Mouse (Mus musculus): ENCODE results near the gene Mrpl38.
"Not testable (repeated sequence)": the region's sequence is repeated elsewhere in the genome, so short reads cannot be mapped to it uniquely, and the experiment has no call there.

Mrpl38 gene

DNA sequence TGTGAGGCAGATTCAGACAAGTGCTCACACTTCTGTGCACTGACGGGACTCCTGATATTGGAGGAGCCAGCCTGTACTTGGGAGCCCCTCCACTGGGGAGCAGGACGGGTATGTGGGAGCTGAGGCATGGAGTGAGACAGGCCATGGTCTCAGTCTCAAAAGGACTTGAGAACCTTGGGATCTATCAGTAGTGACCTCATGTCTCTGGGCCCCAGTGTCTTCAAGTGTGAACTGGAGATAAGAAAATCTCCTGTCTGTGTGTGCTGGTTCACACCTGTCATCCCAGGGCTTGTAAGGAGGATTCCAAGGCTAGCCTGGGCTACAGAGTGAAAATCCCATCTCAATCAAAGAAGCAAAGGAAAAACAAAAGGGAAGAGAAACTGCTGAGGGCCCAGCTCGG lies 4.8 kb upstream of the Mrpl38 start:
- no peak for DNase-seq (ENCODE audit: low spot score)

DNA sequence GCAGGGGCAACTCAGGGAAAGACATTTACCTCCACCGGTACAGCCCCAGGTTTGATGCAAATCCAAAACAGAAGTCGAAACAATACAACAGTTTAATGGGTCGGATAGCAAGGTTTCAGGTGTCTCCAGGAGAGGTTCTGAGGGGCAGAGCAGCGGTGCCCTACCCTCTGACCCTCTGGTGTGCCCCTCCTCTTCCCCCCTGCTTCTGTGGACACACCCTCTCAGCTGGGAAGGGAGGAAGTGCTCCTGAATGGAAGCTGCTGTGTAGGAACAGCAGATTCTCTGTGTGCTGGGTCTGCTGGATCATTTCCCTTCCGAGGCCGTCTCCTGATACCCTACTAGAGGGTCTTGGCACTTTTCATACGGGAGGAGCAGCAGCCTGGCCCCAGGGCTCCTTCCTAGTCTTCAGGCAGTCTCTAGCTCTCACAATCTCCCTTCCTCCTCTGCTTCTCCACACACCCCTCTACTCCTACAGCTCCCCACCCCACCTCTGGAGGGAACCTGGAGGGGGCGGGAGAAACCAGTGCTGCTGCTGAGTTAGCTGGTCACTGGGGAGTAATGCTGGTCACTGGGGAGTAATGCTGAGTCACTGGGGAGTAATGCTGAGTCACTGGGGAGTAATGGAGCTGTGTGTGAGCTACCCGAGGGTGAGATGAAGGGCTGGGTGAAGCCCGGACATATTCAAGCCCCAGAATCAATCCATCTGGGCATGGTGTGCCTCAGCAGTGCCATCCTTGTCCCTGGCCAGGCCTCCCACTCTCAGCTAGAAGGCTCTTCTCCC lies 3.7 kb upstream of the Mrpl38 start:
- no peak for DNase-seq (ENCODE audit: low spot score)

DNA sequence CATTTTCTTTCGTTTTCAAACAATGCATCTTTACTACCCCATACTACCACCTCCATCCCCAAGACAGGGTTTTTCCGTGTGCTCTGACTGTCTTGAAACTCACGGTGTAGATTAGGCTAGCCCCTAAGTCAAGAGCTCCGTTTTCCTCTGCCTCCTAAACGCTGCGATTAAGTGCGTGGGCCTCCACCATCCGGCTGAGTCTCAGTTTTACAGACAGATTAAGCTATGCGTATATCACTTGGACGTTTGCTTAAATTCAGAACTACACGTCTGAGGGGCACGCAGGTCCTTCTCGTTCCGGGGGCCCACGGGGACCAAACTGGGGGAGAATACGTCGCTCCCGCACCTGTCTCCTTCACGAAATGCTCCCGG lies 586 bp downstream of the Mrpl38 start:
- DNase-seq (ENCODE audit: low spot score): no peak

DNA sequence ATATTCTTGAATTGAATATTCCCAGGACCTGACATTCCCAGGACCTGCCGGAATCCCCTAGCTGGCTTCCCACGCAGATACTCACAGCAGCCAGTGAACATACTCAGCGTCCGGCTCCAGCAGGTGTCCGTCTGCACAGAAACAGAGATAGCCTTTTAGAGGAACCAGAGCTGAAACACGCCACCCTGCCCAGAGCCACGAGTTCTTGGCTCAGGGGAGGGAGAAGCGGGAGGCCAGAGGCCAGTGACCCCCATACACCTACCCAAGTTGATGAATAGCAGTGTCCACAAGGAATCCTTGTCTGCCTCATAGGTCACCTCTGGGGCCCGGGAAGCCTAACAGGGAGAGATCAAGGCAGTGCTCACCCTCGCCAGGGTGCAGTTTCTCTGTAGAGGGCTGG lies 4.5 kb downstream of the Mrpl38 start:
- DNase-seq (ENCODE audit: low spot score): no peak

- DNase-seq (ENCODE audit: low spot score): no peak
Observed at GRCm38 (mm10) chr11:116133497-116133896, 5.2 kb downstream of the Mrpl38 start.

DNA sequence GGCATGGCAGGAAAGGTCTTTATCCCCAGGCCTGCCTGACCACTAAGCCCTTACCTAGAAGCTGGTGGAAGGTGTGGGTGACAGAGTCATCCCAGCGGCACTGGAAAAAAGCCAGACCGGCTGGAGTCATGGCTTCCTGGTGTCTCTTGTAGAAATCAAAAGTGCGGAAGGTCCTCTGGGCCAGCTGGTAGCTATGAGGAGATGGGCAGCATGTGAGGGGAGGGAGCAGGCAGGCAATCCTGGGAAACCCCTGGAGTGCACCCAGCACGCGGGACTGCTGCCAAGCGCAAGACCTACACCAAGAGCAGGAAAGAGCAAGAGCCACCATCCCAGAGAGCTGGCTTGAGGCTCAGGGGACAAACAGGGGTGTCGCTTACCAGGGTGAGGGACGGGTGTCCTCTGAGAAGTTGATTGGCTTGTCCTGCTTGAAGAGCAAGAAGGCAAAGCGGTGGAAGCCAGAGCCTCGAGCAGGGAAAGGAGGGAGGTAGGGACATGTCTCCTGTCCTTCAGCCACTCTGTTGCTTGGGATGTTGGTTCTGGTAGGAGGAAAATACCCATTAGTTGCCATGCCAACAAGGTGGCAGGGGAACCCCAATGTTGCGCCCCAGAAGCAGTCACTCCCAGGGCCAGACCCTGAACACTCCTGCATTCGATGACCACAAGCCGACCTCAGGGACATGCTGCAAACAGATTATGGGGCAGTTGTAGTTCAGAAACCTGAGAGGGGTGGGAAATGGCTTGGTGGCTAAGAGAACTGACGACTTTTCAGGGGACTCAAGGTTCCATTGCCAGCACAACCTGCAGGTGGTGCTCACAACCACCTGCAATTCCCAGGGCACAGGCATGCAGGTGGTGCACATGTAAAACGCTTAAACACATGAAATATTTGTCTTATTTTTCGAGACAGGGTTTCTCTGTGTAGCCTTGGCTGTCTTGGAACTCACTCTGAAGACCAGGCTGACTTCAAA lies 6.0 kb downstream of the Mrpl38 start:
- no peak for DNase-seq (ENCODE audit: low spot score)

GRCm38 (mm10) chr11:116131349-116132170 lies 7.1 kb downstream of the Mrpl38 start:
- no peak for DNase-seq (ENCODE audit: low spot score)

GRCm38 (mm10) chr11:116130488-116131205 lies 8.0 kb downstream of the Mrpl38 start, which contains the start of gene Trim65:
Trim65 (minus strand) TSS chr11:116131128.
- peak; percentile 85 for DNase-seq (ENCODE audit: low spot score)

DNA sequence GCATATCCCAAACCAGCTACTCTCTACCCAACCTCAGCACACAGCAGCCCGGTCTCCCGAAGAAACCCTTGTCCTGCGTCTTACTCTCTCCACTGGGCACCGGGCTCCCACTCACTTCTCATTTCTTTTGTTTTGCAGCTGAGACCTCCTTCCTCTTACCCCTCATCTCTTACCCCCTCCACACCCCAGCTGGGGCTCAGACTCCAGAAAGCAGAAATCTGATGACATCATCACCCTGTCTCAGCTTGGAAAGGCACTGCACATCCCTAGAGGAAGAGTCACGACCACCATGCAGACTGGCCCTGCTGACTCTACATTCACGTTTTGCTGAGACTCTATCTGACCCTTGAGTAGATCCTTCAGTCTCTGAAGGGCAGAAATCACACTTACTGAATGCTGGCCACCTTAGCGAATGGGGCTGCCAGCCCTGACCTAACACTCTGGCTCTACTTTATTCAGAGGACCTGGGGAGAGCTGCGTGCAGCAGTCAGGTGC lies 8.6 kb downstream of the Mrpl38 start:
- no peak for DNase-seq (ENCODE audit: low spot score)

- DNase-seq (ENCODE audit: low spot score): no peak
Observed at GRCm38 (mm10) chr11:116129091-116129790, 9.4 kb downstream of the Mrpl38 start.

DNA sequence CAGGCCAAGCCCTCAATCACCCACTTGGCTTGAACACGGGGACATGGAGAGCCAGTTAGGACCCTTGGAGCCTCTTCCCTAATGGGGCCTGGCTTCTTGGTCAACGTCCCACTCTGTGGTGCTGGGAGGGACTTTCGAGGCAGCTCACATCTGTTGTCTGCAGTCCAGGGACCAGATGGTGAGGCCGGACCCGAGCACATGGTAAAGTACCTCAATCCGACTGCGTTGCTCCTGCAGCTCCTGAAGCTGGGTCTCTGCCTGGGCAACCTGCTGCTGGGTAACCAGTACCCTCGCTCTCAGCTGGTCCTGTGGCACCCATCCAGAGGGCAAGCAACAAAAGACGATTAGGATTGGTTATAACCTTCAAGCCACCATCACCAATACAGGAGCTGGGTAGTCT lies 10.7 kb downstream of the Mrpl38 start:
- no peak for DNase-seq (ENCODE audit: low spot score)

DNA sequence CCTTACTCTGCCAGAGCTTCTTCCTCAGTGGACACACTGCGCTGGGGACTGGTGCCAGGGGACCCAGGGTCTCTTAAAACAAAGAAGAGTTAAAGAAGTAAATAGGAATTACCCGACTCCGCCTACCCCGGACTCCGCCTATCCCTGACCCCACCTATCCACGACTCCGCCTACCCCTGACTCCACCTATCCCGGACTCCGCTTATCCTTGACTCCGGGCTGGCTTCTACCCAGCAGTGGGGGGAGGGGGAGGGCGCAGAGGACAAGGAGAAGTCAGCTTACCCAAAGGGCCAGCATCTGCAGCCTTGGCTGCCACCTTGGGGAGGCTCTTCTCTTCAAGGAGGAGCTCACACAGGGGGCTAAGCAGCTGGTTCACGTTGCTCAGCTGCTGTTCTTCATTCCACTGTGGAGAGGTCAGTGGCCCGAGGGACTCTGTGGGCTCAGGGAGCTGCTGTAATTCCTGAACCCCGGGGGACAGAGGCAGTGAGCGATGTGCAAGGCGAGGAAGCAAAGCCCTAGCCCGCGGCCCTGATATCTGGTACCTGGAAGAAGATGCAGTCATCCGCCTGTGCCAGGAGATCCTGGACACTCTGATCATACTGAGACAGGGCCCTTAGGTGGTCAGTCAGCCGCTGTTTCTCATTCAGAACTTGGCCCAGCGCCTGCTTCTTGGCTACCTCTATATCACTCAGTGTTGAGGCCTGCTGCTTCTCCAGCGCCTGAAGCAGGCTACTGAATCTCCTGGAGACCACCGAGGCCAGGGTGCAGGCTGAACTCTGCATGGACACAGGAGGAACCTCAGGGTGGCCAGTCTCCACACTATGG lies 11.3 kb downstream of the Mrpl38 start, which contains the start of gene Trim47:
Gene Trim47, minus strand, starts transcription at position 55 of the 825 bp plus-strand sequence.
- peak; percentile 85 for DNase-seq (ENCODE audit: low spot score)

DNA sequence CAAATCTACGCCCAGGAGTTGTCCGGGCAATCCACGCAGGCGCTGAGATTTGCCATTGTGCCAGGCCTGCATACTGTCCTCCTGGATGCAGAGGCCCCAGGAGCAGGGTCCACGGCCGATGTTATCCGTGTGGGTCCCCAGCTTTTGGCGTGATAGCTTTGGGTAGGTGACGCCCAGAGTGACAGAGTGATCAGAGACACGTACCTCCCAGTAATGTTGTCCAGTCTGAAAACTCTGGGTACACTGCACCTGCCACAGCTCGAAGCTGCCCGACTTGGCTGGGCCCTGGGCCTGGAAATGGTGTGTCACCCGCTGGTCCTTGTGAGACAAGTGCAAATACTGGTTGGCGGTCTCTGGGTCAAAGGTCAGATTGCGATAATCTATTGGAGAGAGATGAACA lies 12.4 kb downstream of the Mrpl38 start:
- no peak for DNase-seq (ENCODE audit: low spot score)

DNA sequence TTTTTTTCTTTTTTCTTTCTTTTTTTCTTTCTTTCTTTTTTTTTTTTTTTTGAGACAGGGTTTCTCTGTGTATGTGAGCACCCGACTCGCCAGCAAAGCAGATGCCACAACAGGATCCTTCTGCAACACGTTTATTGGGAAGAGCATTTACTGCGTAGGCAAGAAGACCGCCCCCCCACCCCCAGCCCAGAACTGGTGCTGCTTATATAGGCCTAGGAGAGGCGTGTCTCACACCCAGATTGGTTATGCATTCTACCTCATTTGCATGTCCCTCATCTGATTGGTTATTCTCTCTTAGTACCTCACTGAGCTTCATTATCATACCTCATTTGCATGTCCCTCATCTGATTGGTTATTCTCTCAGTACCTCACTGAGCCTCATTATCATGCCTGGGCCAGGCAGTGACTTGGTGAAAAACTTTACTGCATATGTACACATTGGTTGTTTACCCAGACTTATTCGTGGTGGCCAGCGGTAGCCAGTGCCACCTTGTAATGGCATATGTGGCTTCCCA lies 16.9 kb downstream of the Mrpl38 start:
- not testable (repeated sequence) for DNase-seq (ENCODE audit: low spot score)

DNA sequence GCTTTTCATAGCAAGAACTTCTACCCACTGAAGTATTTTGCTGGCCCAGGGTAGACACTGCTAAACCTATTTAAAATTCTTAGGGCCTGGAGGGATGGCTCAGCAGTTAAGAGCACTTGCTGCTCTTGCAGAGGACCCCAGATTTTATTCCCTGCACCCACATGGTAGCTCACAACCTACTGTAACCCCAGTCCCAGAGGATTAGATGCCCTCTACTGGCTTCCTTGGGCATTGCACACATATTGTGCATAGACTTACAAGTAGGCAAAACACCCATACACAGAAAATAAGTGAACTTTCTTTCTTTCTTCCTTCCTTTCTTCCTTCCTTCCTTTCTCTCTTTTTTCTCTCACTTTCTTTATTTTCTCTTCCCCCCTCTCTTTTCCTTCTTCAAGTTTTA lies 20.8 kb downstream of the Mrpl38 start:
- no peak for DNase-seq (ENCODE audit: low spot score)

GRCm38 (mm10) chr11:116117241-116117640 lies 21.4 kb downstream of the Mrpl38 start:
- no peak for DNase-seq (ENCODE audit: low spot score)

GRCm38 (mm10) chr11:116111611-116112203 lies 27.0 kb downstream of the Mrpl38 start:
- DNase-seq (ENCODE audit: low spot score): no peak

DNA sequence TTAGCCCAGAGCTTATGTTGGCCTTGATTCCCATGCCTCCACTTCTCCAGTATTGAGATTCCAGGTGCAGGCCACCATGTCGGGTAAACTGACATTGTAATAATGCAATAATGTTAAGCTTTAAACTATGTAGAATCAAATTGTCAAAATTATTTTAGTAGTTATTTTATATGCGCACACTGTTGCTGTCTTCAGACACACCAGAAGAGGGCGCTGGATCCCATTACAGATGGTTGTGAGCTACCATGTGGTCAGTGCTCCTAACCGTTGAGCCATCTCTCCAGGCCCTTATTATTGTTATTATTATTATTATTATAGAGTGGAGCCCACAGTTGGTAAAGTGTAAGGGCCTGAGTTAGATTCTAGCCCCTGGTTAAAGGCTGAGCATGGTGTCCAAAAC lies 27.6 kb downstream of the Mrpl38 start:
- no peak for DNase-seq (ENCODE audit: low spot score)

GRCm38 (mm10) chr11:116110540-116110939 lies 28.1 kb downstream of the Mrpl38 start:
- DNase-seq (ENCODE audit: low spot score): no peak
